Mouse (Mus musculus): Measurements from ENCODE around the gene Tmem185b. TPM values are rescaled to one million over a fixed set of nuclear protein-coding genes. Genes with fewer than 3 reads are reported as not detected.

Gene Tmem185b
- polyA plus RNA-seq, 1 experiment from 2014 or later, result 17.5 TPM

DNA sequence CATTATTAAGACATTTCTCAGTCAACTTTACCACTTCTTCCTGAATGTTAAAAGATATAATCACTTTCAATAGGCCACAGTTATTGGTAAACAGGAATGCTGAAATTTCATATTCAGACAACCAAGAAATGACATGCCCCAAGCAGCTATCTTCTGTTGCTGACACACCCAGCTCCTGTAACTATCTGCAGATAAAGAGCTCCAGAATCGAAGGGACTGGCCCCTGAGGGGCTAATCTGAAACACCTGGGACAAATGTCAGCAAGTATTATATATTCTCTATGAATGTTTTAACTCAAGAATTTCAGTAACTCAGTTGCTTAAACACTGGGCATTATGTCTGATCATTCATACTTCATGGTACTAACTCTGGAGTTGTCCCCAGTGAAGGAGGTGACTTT lies 44.2 kb downstream of the Tmem185b start:
- Histone ChIP-seq H3K36me3 (peaks cover 2% of the 10 kb centered on the region; the same call in 1 of the 2 replicates), H3K27me3 (replicated peaks) (no peaks in the 10 kb centered on the region), H3K4me3 (replicated peaks) (no peak overlapping the region), H3K9ac (replicated peaks) (no peak overlapping the region), H3K4me2 (no peak overlapping the region), H3K4me1 (no peaks in the 10 kb centered on the region), H3K27ac (replicated peaks) (no peak overlapping the region), H3K9me3 (replicated peaks) (no peaks in the 10 kb centered on the region)
- WGBS, result 83% methylated on average over 1 of the region's 1 CpGs
- no peak for ATAC-seq (ENCODE audit: low FRiP score)

Other genes with a start within 250 kb of the Tmem185b start
- gene Inhbb, start 103.9 kb upstream of the Tmem185b start, polyA plus RNA-seq (2015; fragmentation: Nextera tagmentation; extraction: Ambion mirVana), result 2.1 and 2.4 TPM in 2 replicates
- gene Ralb, start 21.4 kb upstream of the Tmem185b start, polyA plus RNA-seq (2015; fragmentation: Nextera tagmentation; extraction: Ambion mirVana), result 65.3 and 83.4 TPM in 2 replicates
- 17.1 and 26.0 TPM in 2 replicates for gene Epb41l5, start 122.8 kb downstream of the Tmem185b start, polyA plus RNA-seq (2015; fragmentation: Nextera tagmentation; extraction: Ambion mirVana)